Mouse (Mus musculus) liver, adult 2 months (tissue): ENCODE data around the gene Syngr2.
A peak's percentile ranks its signal among the peaks of the same experiment; 100 is the strongest.

ENCODE experiments used
- CTCF ChIP-seq: fragments of 200-500 bp; IDR thresholded peaks from 2 replicates; pipeline ENCODE4 v1.5.1; 2011; ENCODE audit warnings: low read depth, low read length, control low read depth
- POLR2A ChIP-seq: fragments of 200-500 bp; IDR thresholded peaks from 2 replicates; pipeline ENCODE4 v1.6.1; 2011; ENCODE audit warnings: low read length, control low read depth; ENCODE audit not compliant: insufficient read depth; ENCODE audit errors: extremely low read depth

GRCm38 (mm10) chr11:117832086-117832969 is 22.9 kb downstream of the Syngr2 start:
- TF ChIP-seq CTCF, result peak; percentile 71
- no peak for TF ChIP-seq POLR2A
